Comparison of ENCODE assay signal across 30 mouse cellular contexts in genomic region chr3:38707891-38708290, GRCm38 (mm10).
DNase-seq lines count a peak whose midpoint lies in the region; ATAC-seq and TF ChIP-seq lines count a peak whose summit lies in the region.
"Had no signal": no experiment of that assay in that cellular context is flagged by ENCODE, and none has a peak within 500 bp of the region (broad histone marks: within the 10 kb centered on the region; RNA-seq: fewer than 3 reads in every experiment).

No protein-coding gene starts in this region.

- H3K4me2 ChIP-seq in kidney, embryonic 15.5 days, result no peak overlapping the region
- no peak overlapping the region for H3K4me2 ChIP-seq in kidney, embryonic 14.5 days (replicated peaks; ENCODE audit: low read depth, low read length)
- H3K4me2 ChIP-seq: heart, embryonic 12.5 days; limb, embryonic 13.5 days; liver, embryonic 12.5 days; midbrain, embryonic 11.5 days; neural tube, embryonic 15.5 days; stomach, embryonic 15.5 days had no signal

- WGBS in kidney, embryonic 15.5 days, result 52% methylated on average over 3 of the region's 3 CpGs
- WGBS in kidney, embryonic 14.5 days, result 55% methylated on average over 3 of the region's 3 CpGs

- peak; percentile 19 to 31 for DNase-seq in left cerebral cortex, adult 2 months (ENCODE audit: extremely low spot score in 1 of 2, low spot score in 2 of 2)
- no peak for DNase-seq in left cerebral cortex, adult 11 months (ENCODE audit: low spot score)
- peak; percentile 73 for DNase-seq in brain, adult 2 months (ENCODE audit: low read depth, low spot score)
- peak; percentile 20 to 29 for DNase-seq in layer of hippocampus, postnatal 36 days
- DNase-seq in heart, postnatal 10 days, result no peak
- DNase-seq: adrenal gland, adult 8-10 months; B cell, adult 2 months; cerebellum, adult 18-20 months; cerebellum, postnatal 14 days; gastrocnemius, postnatal 10 days; heart, postnatal 14 days; lung, adult 2 months; lung, postnatal 14 days; thymus, adult 18-20 months; thymus, postnatal 36 days had no signal

- no peak for TF ChIP-seq CTCF in left cerebral cortex, adult 2 months (IDR thresholded peaks at IDR 0.05)

- no peak overlapping the region for H3K9ac ChIP-seq in kidney, embryonic 15.5 days
- no peak overlapping the region for H3K9ac ChIP-seq in kidney, embryonic 14.5 days (ENCODE audit: low read depth, low read length)
- H3K9ac ChIP-seq: heart, embryonic 12.5 days; limb, embryonic 13.5 days; liver, embryonic 12.5 days; neural tube, embryonic 15.5 days; stomach, embryonic 15.5 days had no signal

- H3K27ac ChIP-seq in kidney, embryonic 15.5 days, result no peak overlapping the region
- no peak overlapping the region for H3K27ac ChIP-seq in kidney, embryonic 14.5 days (ENCODE audit: low read depth, low read length)
- H3K27ac ChIP-seq in left cerebral cortex, adult 2 months, result no peak overlapping the region
- H3K27ac ChIP-seq: forebrain, embryonic 10.5 days; hindbrain, postnatal 0 days; limb, embryonic 13.5 days; liver, embryonic 12.5 days; neural tube, embryonic 15.5 days; stomach, embryonic 15.5 days had no signal

- H3K36me3 ChIP-seq in kidney, embryonic 15.5 days, result no peaks in the 10 kb centered on the region
- H3K36me3 ChIP-seq in kidney, embryonic 14.5 days (ENCODE audit: control insufficient read depth, insufficient read depth, low read length), result no peaks in the 10 kb centered on the region
- H3K36me3 ChIP-seq: forebrain, embryonic 10.5 days; G1E; heart, embryonic 12.5 days; limb, embryonic 13.5 days; liver, embryonic 12.5 days; neural tube, embryonic 15.5 days; stomach, embryonic 15.5 days had no signal

- H3K4me1 ChIP-seq in kidney, embryonic 15.5 days, result 0 out of 2 replicates have a peak, but pooled peaks cover 7% of the 10 kb centered on the region
- H3K4me1 ChIP-seq in kidney, embryonic 14.5 days (ENCODE audit: control insufficient read depth, insufficient read depth, low read length), result no peaks in the 10 kb centered on the region
- H3K4me1 ChIP-seq: stomach, embryonic 15.5 days had no signal

- H3K4me3 ChIP-seq in kidney, embryonic 15.5 days (replicated peaks), result no peak overlapping the region
- no peak overlapping the region for H3K4me3 ChIP-seq in kidney, embryonic 14.5 days (ENCODE audit: low read length)
- H3K4me3 ChIP-seq in left cerebral cortex, adult 2 months, result no peak overlapping the region
- H3K4me3 ChIP-seq: forebrain, embryonic 10.5 days; heart, embryonic 12.5 days; limb, embryonic 13.5 days; liver, embryonic 12.5 days; neural tube, embryonic 15.5 days; stomach, embryonic 15.5 days had no signal

- H3K9me3 ChIP-seq in kidney, embryonic 15.5 days (replicated peaks), result no peaks in the 10 kb centered on the region
- no peaks in the 10 kb centered on the region for H3K9me3 ChIP-seq in kidney, embryonic 14.5 days (ENCODE audit: control insufficient read depth, low read length)
- H3K9me3 ChIP-seq: forebrain, embryonic 10.5 days; heart, embryonic 12.5 days; limb, embryonic 13.5 days; liver, embryonic 12.5 days; neural tube, embryonic 15.5 days; stomach, embryonic 15.5 days had no signal

- peak; percentile 70; the same call in 1 of the 2 replicates for ATAC-seq in kidney, embryonic 15.5 days (replicated peaks; ENCODE audit: low FRiP score)
- ATAC-seq in kidney, embryonic 14.5 days (ENCODE audit: low FRiP score, low TSS enrichment), result no peak
- ATAC-seq: forebrain, embryonic 16.5 days; hindbrain, postnatal 0 days; intestine, embryonic 16.5 days; liver, embryonic 12.5 days; Patski had no signal

- intact Hi-C loops in left cerebral cortex, adult 2 months (cut with DNase I), result loop anchor here (5.0 kb wide), 1 partner anchor 381 kb away; no protein-coding TSS in a partner anchor
- intact Hi-C loops in heart, postnatal 10 days (cut with DNase I), result no loop called here

- no peaks in the 10 kb centered on the region for H3K27me3 ChIP-seq in kidney, embryonic 15.5 days
- no peaks in the 10 kb centered on the region for H3K27me3 ChIP-seq in kidney, embryonic 14.5 days (ENCODE audit: control insufficient read depth, insufficient read depth, low read length)
- H3K27me3 ChIP-seq: CH12.LX; heart, embryonic 12.5 days; limb, embryonic 13.5 days; liver, embryonic 12.5 days; neural tube, embryonic 15.5 days; Patski; stomach, embryonic 15.5 days had no signal

Comparison
In these comparisons a context has a peak if more than half of its experiments do, and no peak if none do; other contexts are left out.
1. DNase-seq: peak in left cerebral cortex, adult 2 months (2 of 2), brain, adult 2 months (single experiment) and layer of hippocampus, postnatal 36 days (2 of 2); none in left cerebral cortex, adult 11 months (single experiment) and heart, postnatal 10 days (0 of 2).